In the genomic region with DNA sequence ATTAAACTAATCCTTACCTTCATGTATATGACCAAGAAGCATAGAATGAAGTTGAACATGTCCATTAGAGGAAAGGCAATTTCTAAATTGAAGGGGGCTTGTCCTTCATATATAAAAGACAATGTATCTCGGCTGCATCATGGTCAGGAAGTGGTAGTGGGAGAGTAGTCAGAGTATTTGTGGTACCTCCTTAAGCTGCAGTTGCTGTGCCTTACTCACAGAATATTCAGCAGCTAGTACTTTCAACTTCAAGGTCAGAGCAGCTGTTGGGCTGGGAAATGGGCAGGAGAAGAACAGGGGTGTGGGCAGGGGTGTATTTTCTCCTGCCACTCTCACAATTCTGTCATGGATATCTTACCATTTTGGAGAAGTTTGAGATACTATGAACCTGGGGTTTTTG, we compare ENCODE assay signal across 8 mouse cellular contexts. TPM values are rescaled to one million over a fixed set of nuclear protein-coding genes. Genes with fewer than 3 reads are reported as not detected.
DNase-seq lines count a peak whose midpoint lies in the region; ATAC-seq and TF ChIP-seq lines count a peak whose summit lies in the region.
"Not testable (repeated sequence)": the region's sequence is repeated elsewhere in the genome, so short reads cannot be mapped to it uniquely, and the experiment has no call there.
"Had no signal": no experiment of that assay in that cellular context is flagged by ENCODE, and none has a peak within 500 bp of the region (broad histone marks: within the 10 kb centered on the region; RNA-seq: fewer than 3 reads in every experiment).

No protein-coding gene starts in this region.

- H3K4me2 ChIP-seq in embryonic facial prominence, embryonic 14.5 days (ENCODE audit: low read depth, low read length); heart, embryonic 12.5 days; hindbrain, embryonic 15.5 days; limb, embryonic 11.5 days (ENCODE audit: low read depth, severe bottlenecking); liver, postnatal 0 days (ENCODE audit: low read depth, low read length); midbrain, embryonic 14.5 days (ENCODE audit: low read length); stomach, embryonic 14.5 days (replicated peaks; ENCODE audit: low read depth, low read length): not testable (repeated sequence)

- TF ChIP-seq CTCF in liver, postnatal 0 days (IDR thresholded peaks at IDR 0.05; ENCODE audit: low read depth): not testable (repeated sequence)

- ATAC-seq in embryonic facial prominence, embryonic 14.5 days (ENCODE audit: low read depth): 0 out of 2 replicates have a peak, but pooled peaks have one; percentile 15
- peak; percentile 36; the same call in 1 of the 2 replicates for ATAC-seq in heart, embryonic 12.5 days (ENCODE audit: insufficient number of reproducible peaks, low FRiP score)
- peak; percentile 46; the same call in 1 of the 2 replicates for ATAC-seq in hindbrain, embryonic 15.5 days (ENCODE audit: low FRiP score, low read depth)
- ATAC-seq in limb, embryonic 11.5 days (ENCODE audit: insufficient number of reproducible peaks, low FRiP score, low TSS enrichment, low read depth): peak; percentile 27; the same call in 1 of the 2 replicates
- 0 out of 2 replicates have a peak, but pooled peaks have one; percentile 6 for ATAC-seq in liver, postnatal 0 days
- ATAC-seq in midbrain, embryonic 14.5 days (ENCODE audit: low FRiP score, low TSS enrichment): peak; percentile 23; the same call in 1 of the 2 replicates
- ATAC-seq in stomach, embryonic 14.5 days (ENCODE audit: insufficient number of reproducible peaks, insufficient read depth, low FRiP score, low read depth): peak; percentile 19; the same call in 1 of the 2 replicates

- 67% methylated on average over 1 of the region's 1 CpGs for WGBS in embryonic facial prominence, embryonic 14.5 days
- WGBS in heart, embryonic 12.5 days: 60% methylated on average over 1 of the region's 1 CpGs
- 71% methylated on average over 1 of the region's 1 CpGs for WGBS in hindbrain, embryonic 15.5 days
- 86% methylated on average over 1 of the region's 1 CpGs for WGBS in limb, embryonic 11.5 days
- 54% methylated on average over 1 of the region's 1 CpGs for WGBS in liver, postnatal 0 days (ENCODE audit: insufficient replicate concordance)
- 69% methylated on average over 1 of the region's 1 CpGs for WGBS in midbrain, embryonic 14.5 days
- 66% methylated on average over 1 of the region's 1 CpGs for WGBS in stomach, embryonic 14.5 days

- not testable (repeated sequence) for DNase-seq in embryonic facial prominence, embryonic 14.5 days (ENCODE audit: low spot score); limb, embryonic 11.5 days (ENCODE audit: low spot score); liver, postnatal 0 days; midbrain, embryonic 14.5 days

- peaks cover 72% of the 10 kb centered on the region for H3K9me3 ChIP-seq in embryonic facial prominence, embryonic 14.5 days (ENCODE audit: control insufficient read depth, low read length)
- H3K9me3 ChIP-seq in heart, embryonic 12.5 days (replicated peaks): peaks cover 58% of the 10 kb centered on the region
- peaks cover 64% of the 10 kb centered on the region for H3K9me3 ChIP-seq in hindbrain, embryonic 15.5 days
- H3K9me3 ChIP-seq in limb, embryonic 11.5 days (ENCODE audit: control insufficient read depth, low read length): peaks cover 16% of the 10 kb centered on the region
- peaks cover 24% of the 10 kb centered on the region for H3K9me3 ChIP-seq in liver, postnatal 0 days (ENCODE audit: low read length)
- peaks cover 72% of the 10 kb centered on the region for H3K9me3 ChIP-seq in midbrain, embryonic 14.5 days (ENCODE audit: control insufficient read depth, low read length)
- H3K9me3 ChIP-seq in stomach, embryonic 14.5 days (ENCODE audit: control insufficient read depth, low read depth, low read length): peaks cover 36% of the 10 kb centered on the region

- H3K9ac ChIP-seq in embryonic facial prominence, embryonic 14.5 days (ENCODE audit: low read depth, low read length); heart, embryonic 12.5 days; hindbrain, embryonic 15.5 days; limb, embryonic 11.5 days (ENCODE audit: low read length); liver, postnatal 0 days (replicated peaks); midbrain, embryonic 14.5 days (replicated peaks; ENCODE audit: low read length); stomach, embryonic 14.5 days (replicated peaks; ENCODE audit: low read depth, low read length): not testable (repeated sequence)

- not testable (repeated sequence) for H3K4me3 ChIP-seq in embryonic facial prominence, embryonic 14.5 days (ENCODE audit: low read depth, low read length); heart, embryonic 12.5 days; hindbrain, embryonic 15.5 days; limb, embryonic 11.5 days (ENCODE audit: low read depth, low read length); liver, postnatal 0 days (ENCODE audit: low read depth, low read length); midbrain, embryonic 14.5 days (replicated peaks; ENCODE audit: low read depth, low read length); stomach, embryonic 14.5 days (ENCODE audit: low read depth, low read length)

- H3K27ac ChIP-seq in embryonic facial prominence, embryonic 14.5 days (replicated peaks; ENCODE audit: low read depth, low read length); heart, embryonic 12.5 days (ENCODE audit: poor library complexity, severe bottlenecking); hindbrain, embryonic 15.5 days (replicated peaks); limb, embryonic 11.5 days (replicated peaks; ENCODE audit: low read depth, low read length); liver, postnatal 0 days (ENCODE audit: low read depth); midbrain, embryonic 14.5 days (replicated peaks; ENCODE audit: low read depth, low read length); stomach, embryonic 14.5 days (ENCODE audit: low read length): not testable (repeated sequence)

- not testable (repeated sequence) for TF ChIP-seq EP300 in liver, postnatal 0 days (IDR thresholded peaks at IDR 0.05; ENCODE audit: low read depth)

- H3K36me3 ChIP-seq in embryonic facial prominence, embryonic 14.5 days (ENCODE audit: control insufficient read depth, insufficient read depth, low read length); heart, embryonic 12.5 days; hindbrain, embryonic 15.5 days; limb, embryonic 11.5 days (ENCODE audit: control insufficient read depth, insufficient read depth, low read length); liver, postnatal 0 days (replicated peaks; ENCODE audit: insufficient read depth, low read length); midbrain, embryonic 14.5 days (ENCODE audit: control insufficient read depth, insufficient read depth, low read length); stomach, embryonic 14.5 days (ENCODE audit: control insufficient read depth, insufficient read depth, low read length): not testable (repeated sequence)

- H3K4me1 ChIP-seq in embryonic facial prominence, embryonic 14.5 days (ENCODE audit: control insufficient read depth, insufficient read depth, low read length); heart, embryonic 12.5 days (replicated peaks); hindbrain, embryonic 15.5 days (replicated peaks); limb, embryonic 11.5 days (ENCODE audit: control insufficient read depth, insufficient read depth, low read length); liver, postnatal 0 days (ENCODE audit: insufficient read depth); midbrain, embryonic 14.5 days (ENCODE audit: control insufficient read depth, insufficient read depth, low read length); stomach, embryonic 14.5 days (ENCODE audit: control insufficient read depth, insufficient read depth, low read length): not testable (repeated sequence)

- not testable (repeated sequence) for H3K27me3 ChIP-seq in embryonic facial prominence, embryonic 14.5 days (replicated peaks; ENCODE audit: control insufficient read depth, insufficient read depth, low read length); heart, embryonic 12.5 days (replicated peaks); hindbrain, embryonic 15.5 days; limb, embryonic 11.5 days (ENCODE audit: control insufficient read depth, insufficient read depth, low read length); liver, postnatal 0 days (ENCODE audit: insufficient read depth, low read length); midbrain, embryonic 14.5 days (ENCODE audit: control insufficient read depth, insufficient read depth, low read length); stomach, embryonic 14.5 days (ENCODE audit: control insufficient read depth, insufficient read depth, low read length)

RNA-seq across cellular contexts. Expression of a gene that starts 15.1 kb away (rescaled TPM):
- 0.09 TPM in 1 of 2 replicates, not detected in the other for polyA plus RNA-seq in embryonic facial prominence, embryonic 14.5 days (2014; fragmentation: Nextera tagmentation; extraction: Ambion mirVana)
- 0.13 TPM in 1 of 2 replicates, not detected in the other for polyA plus RNA-seq in heart, embryonic 12.5 days (2016; fragmentation: Nextera tagmentation; extraction: Ambion mirVana)
- 0.10 and 0.21 TPM in 2 replicates for polyA plus RNA-seq in hindbrain, embryonic 15.5 days (2015; fragmentation: Nextera tagmentation; extraction: Ambion mirVana)
- polyA plus RNA-seq in limb, embryonic 11.5 days (2014; fragmentation: Nextera tagmentation; extraction: Ambion mirVana): 0.05 TPM in 1 of 2 replicates, not detected in the other
- not detected in 2 replicates for polyA plus RNA-seq in liver, postnatal 0 days (2015; fragmentation: Nextera tagmentation; extraction: Ambion mirVana)
- 0.15 and 0.26 TPM in 2 replicates for polyA plus RNA-seq in midbrain, embryonic 14.5 days (2014; fragmentation: Nextera tagmentation; extraction: Ambion mirVana)
- polyA plus RNA-seq in stomach, embryonic 14.5 days (2014; fragmentation: Nextera tagmentation; extraction: Ambion mirVana): 0.08 and 0.09 TPM in 2 replicates
- polyA plus RNA-seq: lung, embryonic 15.5 days had no signal

RNA-seq across cellular contexts. Expression of a gene that starts 37.9 kb away (rescaled TPM):
- 3.0 and 3.2 TPM in 2 replicates for polyA plus RNA-seq in embryonic facial prominence, embryonic 14.5 days (2014; fragmentation: Nextera tagmentation; extraction: Ambion mirVana)
- 4.2 and 4.8 TPM in 2 replicates for polyA plus RNA-seq in heart, embryonic 12.5 days (2016; fragmentation: Nextera tagmentation; extraction: Ambion mirVana)
- polyA plus RNA-seq in hindbrain, embryonic 15.5 days (2015; fragmentation: Nextera tagmentation; extraction: Ambion mirVana): 2.2 and 2.5 TPM in 2 replicates
- 5.6 TPM in 2 replicates for polyA plus RNA-seq in limb, embryonic 11.5 days (2014; fragmentation: Nextera tagmentation; extraction: Ambion mirVana)
- 1.0 and 1.2 TPM in 2 replicates for polyA plus RNA-seq in liver, postnatal 0 days (2015; fragmentation: Nextera tagmentation; extraction: Ambion mirVana)
- 2.6 and 2.9 TPM in 2 replicates for polyA plus RNA-seq in midbrain, embryonic 14.5 days (2014; fragmentation: Nextera tagmentation; extraction: Ambion mirVana)
- 4.3 and 5.1 TPM in 2 replicates for polyA plus RNA-seq in stomach, embryonic 14.5 days (2014; fragmentation: Nextera tagmentation; extraction: Ambion mirVana)
